Mouse (Mus musculus) small intestine, adult 2 months (tissue): Measurements from ENCODE around the gene Hba-x. TPM values are rescaled to one million over a fixed set of nuclear protein-coding genes. Genes with fewer than 3 reads are reported as not detected.
A peak's percentile ranks its signal among the peaks of the same experiment; 100 is the strongest.

ENCODE experiments used
- H3K27ac ChIP-seq: fragments of 200-500 bp; 2 replicates; pipeline ENCODE4 v1.5.1; 2012; ENCODE audit warnings: low read depth, low read length, control low read depth, inconsistent platforms; ENCODE audit not compliant: insufficient read depth
- H3K27me3 ChIP-seq: fragments of 200-500 bp; 2 replicates; pipeline ENCODE4 v1.6.1; 2012; ENCODE audit warnings: mild to moderate bottlenecking, moderate library complexity, low read length, inconsistent platforms; ENCODE audit not compliant: control insufficient read depth, insufficient read depth
- H3K36me3 ChIP-seq: fragments of 200-500 bp; 2 replicates; pipeline ENCODE4 v1.6.1; 2012; ENCODE audit warnings: mild to moderate bottlenecking, low read length, control low read depth, inconsistent platforms; ENCODE audit not compliant: control insufficient read depth, insufficient read depth
- H3K4me1 ChIP-seq: fragments of 200-500 bp; 2 replicates; pipeline ENCODE4 v1.6.1; 2012; ENCODE audit warnings: low read length, inconsistent platforms, mixed read lengths; ENCODE audit not compliant: control insufficient read depth, insufficient read depth, insufficient read length
- H3K4me3 ChIP-seq: fragments of 200-500 bp; 2 replicates; pipeline ENCODE4 v1.5.1; 2012; ENCODE audit warnings: low read depth, mild to moderate bottlenecking, control low read depth, inconsistent platforms, low read length, moderate library complexity
- CTCF ChIP-seq: fragments of 200-500 bp; IDR thresholded peaks from 2 replicates; pipeline ENCODE4 v1.5.1; 2012; ENCODE audit warnings: low read depth, mild to moderate bottlenecking, control low read depth, inconsistent platforms, low read length, moderate library complexity, mixed read lengths; ENCODE audit not compliant: insufficient replicate concordance, insufficient read length; ENCODE audit errors: extremely low read depth
- POLR2A ChIP-seq: fragments of 200-500 bp; IDR thresholded peaks from 2 replicates; pipeline ENCODE4 v1.6.1; 2012; ENCODE audit warnings: low read depth, mild to moderate bottlenecking, control low read depth, inconsistent platforms, low read length, moderate library complexity
- WGBS: fragments of 180-500 bp; shearing (Covaris S2); methylation state at CpG from one replicate; pipeline ENCODE4 v1.1.7; 2018; 5-methylcytosine and 5-hydroxymethylcytosine counted together
- polyA plus RNA-seq: library from polyadenylated mRNA; depleted of rRNA; stranded (reverse); fragments of >200 nt; gene quantifications from 2 replicates; pipeline ENCODE4 v1.2.3, GENCODE M21; 2012; rRNA removed

Gene Hba-x
- polyA plus RNA-seq = not detected in 2 replicates

- no peak for TF ChIP-seq POLR2A
- TF ChIP-seq CTCF = no peak
- 72% methylated on average over 3 of the region's 3 CpGs for WGBS
- H3K27me3 ChIP-seq = no peaks in the 10 kb centered on the region; the same call in 1 of the 2 replicates
- no peak within 1 kb of the TSS for H3K4me3 ChIP-seq
- no peaks in the 10 kb centered on the region for H3K36me3 ChIP-seq
- no peak within 1 kb of the TSS for H3K27ac ChIP-seq
- no peaks in the 10 kb centered on the region for H3K4me1 ChIP-seq
These were observed at the start of gene Hba-x for GRCm38 (mm10) chr11:32276347-32276746. Hba-x (plus strand) TSS chr11:32276400.

- H3K4me3 ChIP-seq = peak overlapping the region; percentile 98
- H3K27ac ChIP-seq = no peak overlapping the region; the same call in 1 of the 2 replicates
- H3K36me3 ChIP-seq = peaks cover 15% of the 10 kb centered on the region
- no peaks in the 10 kb centered on the region for H3K27me3 ChIP-seq
- no peak for TF ChIP-seq CTCF
- TF ChIP-seq POLR2A = no peak
- H3K4me1 ChIP-seq = peaks cover 29% of the 10 kb centered on the region
- WGBS = 24% methylated on average over 1 of the region's 1 CpGs
These were observed 49.2 kb upstream of the Hba-x start for GRCm38 (mm10) chr11:32227041-32227440.

- Histone ChIP-seq H3K27ac (no peak overlapping the region), H3K27me3 (no peaks in the 10 kb centered on the region), H3K4me3 (no peak overlapping the region), H3K36me3 (peaks cover 16% of the 10 kb centered on the region), H3K4me1 (peaks cover 24% of the 10 kb centered on the region)
- TF ChIP-seq POLR2A (no peak), CTCF (no peak)
- 93% methylated on average over 9 of the region's 9 CpGs for WGBS
These were observed 48.6 kb upstream of the Hba-x start for GRCm38 (mm10) chr11:32227555-32227954.

GRCm38 (mm10) chr11:32228292-32228845 lies 47.8 kb upstream of the Hba-x start:
- peaks cover 19% of the 10 kb centered on the region for H3K4me1 ChIP-seq
- no peak overlapping the region for H3K27ac ChIP-seq
- no peaks in the 10 kb centered on the region for H3K27me3 ChIP-seq
- H3K4me3 ChIP-seq = no peak overlapping the region
- TF ChIP-seq CTCF (no peak), POLR2A (no peak)
- peaks cover 21% of the 10 kb centered on the region for H3K36me3 ChIP-seq
- 85% methylated on average over 3 of the region's 3 CpGs for WGBS

- Histone ChIP-seq H3K4me1 (peaks cover 12% of the 10 kb centered on the region), H3K27ac (no peak overlapping the region), H3K27me3 (no peaks in the 10 kb centered on the region), H3K4me3 (no peak overlapping the region), H3K36me3 (peaks cover 34% of the 10 kb centered on the region)
- WGBS = 77% methylated on average over 4 of the region's 4 CpGs
- no peak for TF ChIP-seq POLR2A
- no peak for TF ChIP-seq CTCF
These were observed 46.0 kb upstream of the Hba-x start for GRCm38 (mm10) chr11:32230220-32230619.

GRCm38 (mm10) chr11:32231125-32231524 lies 45.1 kb upstream of the Hba-x start:
- Histone ChIP-seq H3K4me1 (peaks cover 3% of the 10 kb centered on the region; the same call in 1 of the 2 replicates), H3K27ac (no peak overlapping the region), H3K4me3 (no peak overlapping the region), H3K36me3 (peaks cover 34% of the 10 kb centered on the region), H3K27me3 (no peaks in the 10 kb centered on the region)
- no peak for TF ChIP-seq CTCF
- no peak for TF ChIP-seq POLR2A
- WGBS = 92% methylated on average over 2 of the region's 2 CpGs

- Histone ChIP-seq H3K36me3 (peaks cover 34% of the 10 kb centered on the region), H3K4me3 (no peak overlapping the region), H3K27ac (no peak overlapping the region), H3K4me1 (no peaks in the 10 kb centered on the region), H3K27me3 (no peaks in the 10 kb centered on the region)
- no peak for TF ChIP-seq POLR2A
- TF ChIP-seq CTCF = no peak
- WGBS = 89% methylated on average over 10 of the region's 10 CpGs
These were observed 43.4 kb upstream of the Hba-x start for GRCm38 (mm10) chr11:32232848-32233247.

GRCm38 (mm10) chr11:32233895-32234294 lies 42.3 kb upstream of the Hba-x start:
- Histone ChIP-seq H3K36me3 (peaks cover 34% of the 10 kb centered on the region), H3K27ac (no peak overlapping the region), H3K4me3 (no peak overlapping the region), H3K27me3 (no peaks in the 10 kb centered on the region), H3K4me1 (no peaks in the 10 kb centered on the region)
- 93% methylated on average over 3 of the region's 3 CpGs for WGBS
- TF ChIP-seq CTCF (no peak), POLR2A (no peak)
